Mouse (Mus musculus): ENCODE measurements around the gene Cnr1. TPM values are rescaled to one million over a fixed set of nuclear protein-coding genes. Genes with fewer than 3 reads are reported as not detected.

Gene Cnr1
- polyA plus RNA-seq, 1 experiment, result 0.14 TPM

GRCm38 (mm10) chr4:33958515-33958914 lies 34.1 kb downstream of the Cnr1 start:
- TF ChIP-seq POLR2A (IDR thresholded peaks at IDR 0.05; ENCODE audit: low read depth, low read length) (no peak), CTCF (conservative IDR thresholded peaks at IDR 0.05; ENCODE audit: insufficient read depth, insufficient read length, low read depth, low read length) (no peak)
- no peak overlapping the region for H3K27ac ChIP-seq (ENCODE audit: insufficient read depth, low read depth, low read length)
- no peak for DNase-seq
- WGBS, result 74% methylated on average over 3 of the region's 3 CpGs
- no peaks in the 10 kb centered on the region for H3K4me1 ChIP-seq (ENCODE audit: control insufficient read depth, insufficient read depth, low read length)
- H3K36me3 ChIP-seq (ENCODE audit: control insufficient read depth, insufficient read depth, low read length), result no peaks in the 10 kb centered on the region
- no peak overlapping the region for H3K4me3 ChIP-seq (ENCODE audit: insufficient read depth, low read depth, low read length)
- no peaks in the 10 kb centered on the region for H3K27me3 ChIP-seq (replicated peaks; ENCODE audit: control insufficient read depth, insufficient read depth, low read length)

GRCm38 (mm10) chr4:33959841-33960240 lies 35.4 kb downstream of the Cnr1 start:
- no peak for DNase-seq
- Histone ChIP-seq H3K4me1 (ENCODE audit: control insufficient read depth, insufficient read depth, low read length) (no peaks in the 10 kb centered on the region), H3K36me3 (ENCODE audit: control insufficient read depth, insufficient read depth, low read length) (no peaks in the 10 kb centered on the region), H3K4me3 (ENCODE audit: insufficient read depth, low read depth, low read length) (no peak overlapping the region), H3K27me3 (replicated peaks; ENCODE audit: control insufficient read depth, insufficient read depth, low read length) (no peaks in the 10 kb centered on the region), H3K27ac (ENCODE audit: insufficient read depth, low read depth, low read length) (no peak overlapping the region)
- TF ChIP-seq CTCF (conservative IDR thresholded peaks at IDR 0.05; ENCODE audit: insufficient read depth, insufficient read length, low read depth, low read length) (no peak), POLR2A (IDR thresholded peaks at IDR 0.05; ENCODE audit: low read depth, low read length) (no peak)
- WGBS, result 86% methylated on average over 6 of the region's 6 CpGs

GRCm38 (mm10) chr4:33970726-33971125 lies 46.3 kb downstream of the Cnr1 start:
- H3K4me1 ChIP-seq (ENCODE audit: control insufficient read depth, insufficient read depth, low read length), result no peaks in the 10 kb centered on the region
- DNase-seq, result no peak
- H3K27me3 ChIP-seq (replicated peaks; ENCODE audit: control insufficient read depth, insufficient read depth, low read length), result no peaks in the 10 kb centered on the region
- no peak overlapping the region for H3K27ac ChIP-seq (ENCODE audit: insufficient read depth, low read depth, low read length)
- WGBS, result 76% methylated on average over 3 of the region's 3 CpGs
- no peak for TF ChIP-seq POLR2A (IDR thresholded peaks at IDR 0.05; ENCODE audit: low read depth, low read length)
- no peak for TF ChIP-seq CTCF (conservative IDR thresholded peaks at IDR 0.05; ENCODE audit: insufficient read depth, insufficient read length, low read depth, low read length)
- H3K4me3 ChIP-seq (ENCODE audit: insufficient read depth, low read depth, low read length), result no peak overlapping the region
- no peaks in the 10 kb centered on the region for H3K36me3 ChIP-seq (ENCODE audit: control insufficient read depth, insufficient read depth, low read length)

GRCm38 (mm10) chr4:33988466-33989089 lies 64.2 kb downstream of the Cnr1 start:
- Histone ChIP-seq H3K4me1 (ENCODE audit: control insufficient read depth, insufficient read depth, low read length) (no peaks in the 10 kb centered on the region), H3K36me3 (ENCODE audit: control insufficient read depth, insufficient read depth, low read length) (no peaks in the 10 kb centered on the region), H3K4me3 (ENCODE audit: insufficient read depth, low read depth, low read length) (no peak overlapping the region), H3K27ac (ENCODE audit: insufficient read depth, low read depth, low read length) (no peak overlapping the region), H3K27me3 (replicated peaks; ENCODE audit: control insufficient read depth, insufficient read depth, low read length) (no peaks in the 10 kb centered on the region)
- no peak for DNase-seq
- TF ChIP-seq POLR2A (IDR thresholded peaks at IDR 0.05; ENCODE audit: low read depth, low read length), result no peak
- no peak for TF ChIP-seq CTCF (conservative IDR thresholded peaks at IDR 0.05; ENCODE audit: insufficient read depth, insufficient read length, low read depth, low read length)
- WGBS, result 72% methylated on average over 5 of the region's 5 CpGs

- no peak overlapping the region for H3K4me3 ChIP-seq (ENCODE audit: insufficient read depth, low read depth, low read length)
- H3K36me3 ChIP-seq (ENCODE audit: control insufficient read depth, insufficient read depth, low read length), result no peaks in the 10 kb centered on the region
- no peaks in the 10 kb centered on the region for H3K27me3 ChIP-seq (replicated peaks; ENCODE audit: control insufficient read depth, insufficient read depth, low read length)
- H3K4me1 ChIP-seq (ENCODE audit: control insufficient read depth, insufficient read depth, low read length), result no peaks in the 10 kb centered on the region
- no peak for TF ChIP-seq CTCF (conservative IDR thresholded peaks at IDR 0.05; ENCODE audit: insufficient read depth, insufficient read length, low read depth, low read length)
- TF ChIP-seq POLR2A (IDR thresholded peaks at IDR 0.05; ENCODE audit: low read depth, low read length), result no peak
- DNase-seq, result no peak
- 45% methylated on average over 3 of the region's 3 CpGs for WGBS
- H3K27ac ChIP-seq (ENCODE audit: insufficient read depth, low read depth, low read length), result no peak overlapping the region
Measured at GRCm38 (mm10) chr4:33992687-33993086, 68.3 kb downstream of the Cnr1 start.

GRCm38 (mm10) chr4:33996382-33996781 lies 72.0 kb downstream of the Cnr1 start:
- DNase-seq, result no peak
- Histone ChIP-seq H3K36me3 (ENCODE audit: control insufficient read depth, insufficient read depth, low read length) (no peaks in the 10 kb centered on the region), H3K27me3 (replicated peaks; ENCODE audit: control insufficient read depth, insufficient read depth, low read length) (no peaks in the 10 kb centered on the region), H3K4me1 (ENCODE audit: control insufficient read depth, insufficient read depth, low read length) (no peaks in the 10 kb centered on the region), H3K27ac (ENCODE audit: insufficient read depth, low read depth, low read length) (no peak overlapping the region), H3K4me3 (ENCODE audit: insufficient read depth, low read depth, low read length) (no peak overlapping the region)
- TF ChIP-seq POLR2A (IDR thresholded peaks at IDR 0.05; ENCODE audit: low read depth, low read length) (no peak), CTCF (conservative IDR thresholded peaks at IDR 0.05; ENCODE audit: insufficient read depth, insufficient read length, low read depth, low read length) (no peak)

Other genes starting within 250 kb of the Cnr1 start
- gene Spaca1, start 125.6 kb downstream of the Cnr1 start, polyA plus RNA-seq (2012; rRNA removed), result 0.07 and 0.20 TPM in 2 replicates